Mouse (Mus musculus) megakaryocyte-erythroid progenitor cell, adult 5-6 weeks (primary cell): ENCODE results near the gene Ube2z. TPM values are rescaled to one million over a fixed set of nuclear protein-coding genes. Genes with fewer than 3 reads are reported as not detected.
A peak's percentile ranks its signal among the peaks of the same experiment; 100 is the strongest.

Experiments
- ATAC-seq: replicated peaks from 2 replicates; pipeline ENCODE4 v1.8.0; 2016; ENCODE audit warnings: mild to moderate bottlenecking, inconsistent platforms; ENCODE audit not compliant: severe bottlenecking, poor library complexity, low FRiP score, low TSS enrichment
- total RNA-seq, 2 experiments: library from RNA; stranded (forward) in 1 of 2; stranded (reverse) in 1 of 2; fragments of 200-1000, 215-1000 nt in 1 of 2; fragments of >200 nt in 1 of 2; fragmentation: Nextera tagmentation in 1 of 2; gene quantifications; 2 replicates each; pipeline ENCODE4 v1.2.3; 2014 to 2017

Gene Ube2z
- total RNA-seq, 2 experiments from 2014 or later: 19.4 to 27.5 TPM

DNA sequence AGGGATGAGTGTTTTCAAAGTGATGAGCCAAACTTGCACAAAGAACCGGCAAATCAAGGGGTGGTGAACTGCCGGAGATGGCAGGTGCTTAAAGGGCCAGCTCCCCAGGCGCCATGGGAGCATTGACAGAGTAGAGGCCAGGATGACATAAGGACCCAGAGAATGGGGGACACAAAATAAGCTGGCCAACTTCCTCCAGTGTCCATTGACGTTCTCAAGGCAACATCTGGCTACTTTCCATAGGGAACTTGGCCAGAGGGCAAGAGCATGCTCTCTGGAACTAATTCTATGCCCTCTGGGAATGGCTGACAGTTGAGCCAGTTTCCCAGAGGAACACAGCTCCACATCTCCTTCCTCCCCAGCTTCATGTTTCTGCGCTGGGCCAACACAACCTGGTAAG is 3.0 kb upstream of the Ube2z start:
- ATAC-seq: no peak

DNA sequence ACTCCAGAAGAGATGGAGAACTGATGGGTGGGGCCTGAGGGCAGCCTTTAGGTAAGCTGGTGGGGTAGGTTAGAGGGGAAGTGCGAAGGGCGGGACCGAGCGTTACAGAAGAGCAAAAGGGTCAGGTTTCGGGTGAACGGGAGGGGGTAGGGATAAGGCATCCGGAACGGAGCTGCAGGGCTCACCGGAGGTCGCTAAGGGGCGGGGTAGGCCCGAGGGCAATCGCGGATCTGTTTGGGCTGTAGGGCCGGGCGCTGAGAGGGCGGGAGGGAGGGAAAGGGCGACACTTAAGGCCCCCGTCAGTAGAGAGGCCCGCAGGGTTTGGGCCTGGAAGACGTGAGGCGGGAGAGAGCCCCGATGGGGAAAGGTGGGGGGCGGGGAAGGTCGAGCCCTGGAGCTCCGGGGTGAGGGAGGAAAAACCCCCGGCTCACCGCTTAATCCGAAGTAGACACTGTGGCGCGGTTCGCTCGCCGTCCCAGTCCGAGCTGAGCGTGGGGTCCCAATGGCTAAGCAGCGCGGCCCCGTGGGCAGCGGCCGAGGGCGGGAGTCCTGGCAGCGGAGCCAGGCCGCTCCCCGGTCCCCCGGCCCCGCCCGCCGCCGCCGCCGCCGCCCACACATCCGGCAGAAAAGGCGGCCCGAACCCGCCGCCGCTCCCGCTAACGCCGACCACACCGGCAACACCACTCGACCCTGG is 520 bp downstream of the Ube2z start:
- peak; percentile 54 for ATAC-seq

DNA sequence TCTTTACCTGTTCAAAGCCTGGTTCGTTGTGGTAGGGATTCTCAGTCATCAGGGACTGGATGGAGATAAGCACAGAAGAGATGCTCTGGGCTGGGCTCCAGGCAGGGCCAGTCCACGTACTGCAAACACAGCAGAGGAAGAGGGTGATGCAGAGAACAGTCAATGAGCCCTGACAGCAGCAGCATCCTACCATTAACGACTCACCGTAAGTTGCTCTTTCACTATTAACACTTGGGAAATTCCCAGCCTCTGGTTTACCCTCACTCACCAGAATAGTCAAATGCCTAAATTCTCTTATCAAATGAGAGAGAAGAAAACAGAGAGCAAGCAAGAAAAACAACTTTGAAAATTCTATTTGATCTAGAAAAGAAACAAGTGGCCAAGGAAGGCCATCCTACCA is 6.9 kb downstream of the Ube2z start:
- no peak for ATAC-seq

DNA sequence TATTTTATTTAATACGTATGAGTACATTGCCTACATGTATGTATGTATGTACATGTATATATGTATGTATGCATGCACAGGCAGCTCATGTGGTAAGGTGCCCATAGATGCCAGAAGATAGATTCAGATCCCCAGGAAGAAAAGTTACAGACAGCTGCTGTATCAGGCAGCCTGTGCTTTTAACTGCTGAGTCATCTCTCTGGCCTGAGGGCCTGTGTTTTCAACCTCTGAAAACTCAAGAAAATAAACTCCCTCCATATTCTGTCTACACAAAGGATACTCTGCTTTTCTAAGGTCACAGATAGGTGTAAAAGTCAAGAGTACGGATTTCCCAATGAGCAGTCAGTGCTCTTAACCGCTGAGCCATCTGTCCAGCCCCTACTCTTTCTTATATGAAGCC is 14.3 kb downstream of the Ube2z start:
- no peak for ATAC-seq

DNA sequence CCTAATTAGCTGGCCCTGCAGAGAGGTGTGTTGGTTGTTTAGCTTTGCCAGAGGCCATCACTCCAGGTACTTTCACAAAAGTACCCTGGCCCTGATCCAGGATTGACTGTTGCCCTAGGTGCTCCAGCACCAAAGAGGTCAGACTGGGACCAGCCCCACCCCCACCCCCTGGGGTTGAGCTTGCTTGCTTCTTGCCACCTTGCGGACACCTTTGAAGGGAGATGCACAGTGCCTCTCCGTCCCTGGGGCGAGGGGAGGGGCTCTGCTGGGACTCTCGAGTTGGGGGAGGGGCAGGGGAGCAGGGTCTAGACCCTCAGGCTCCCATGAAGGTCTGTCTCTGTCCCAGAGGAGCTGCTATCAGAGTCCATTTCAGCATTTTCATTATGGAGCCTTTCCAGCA is 15.2 kb downstream of the Ube2z start:
- ATAC-seq: no peak

DNA sequence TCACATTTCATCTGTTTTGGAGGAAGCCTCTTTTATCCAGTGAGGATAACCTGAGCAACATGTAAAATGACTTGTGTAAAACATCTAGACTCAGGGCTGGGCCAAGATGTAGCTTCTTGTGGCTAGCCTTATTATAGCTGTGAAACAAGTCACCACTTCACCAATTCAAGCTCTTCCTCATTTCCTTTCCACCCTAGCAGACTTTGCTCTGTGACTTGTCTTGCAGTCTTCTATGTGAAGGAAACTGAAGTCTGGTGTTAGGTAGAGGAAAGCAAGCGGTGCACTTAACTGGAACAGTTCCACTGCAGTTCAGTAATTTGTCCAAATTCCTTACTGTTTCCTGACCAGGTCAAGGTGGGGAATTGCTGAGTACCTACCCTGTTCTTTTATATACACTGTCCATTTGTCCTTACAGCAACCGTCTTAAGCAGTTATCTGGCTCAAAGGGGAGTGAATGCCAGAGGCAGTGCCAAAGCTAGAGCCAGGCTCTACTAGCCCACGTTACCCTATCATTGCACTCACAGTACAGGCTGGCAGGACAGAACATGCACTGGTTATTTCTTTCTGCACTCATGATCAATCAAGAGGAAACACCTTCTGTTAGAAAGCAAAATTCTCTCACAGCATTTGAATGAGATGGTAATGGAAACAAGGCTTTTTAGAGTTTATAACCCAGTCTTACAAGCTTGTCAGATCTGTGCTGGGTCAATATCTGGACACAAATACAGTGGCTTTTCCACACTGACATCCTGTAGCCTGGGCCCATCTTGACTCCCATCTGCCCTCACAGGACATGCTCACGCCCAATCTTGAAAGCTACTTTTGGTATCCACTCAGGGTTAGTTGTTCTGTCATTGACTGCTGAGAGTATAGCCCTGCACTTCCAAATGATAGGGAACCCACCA is 17.5 kb downstream of the Ube2z start:
- no peak for ATAC-seq

DNA sequence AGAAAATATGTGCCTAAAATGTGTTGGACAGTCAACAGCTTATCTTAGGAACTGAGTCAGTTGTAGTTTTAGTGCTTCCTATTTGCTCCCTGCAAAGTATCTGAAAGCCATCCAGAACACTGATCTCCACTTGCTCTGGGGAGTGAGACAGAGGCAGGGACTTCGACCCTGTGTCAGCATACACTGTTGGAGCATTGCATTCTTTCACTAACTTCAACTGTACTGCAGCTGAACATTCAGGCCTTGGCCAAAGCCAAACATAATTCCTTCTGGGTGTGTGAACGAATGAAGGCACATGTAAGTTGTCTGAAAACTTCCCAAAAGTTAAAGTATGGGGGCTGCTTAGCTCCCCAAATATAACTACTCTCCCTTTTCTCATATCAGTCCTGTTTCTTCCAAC is 18.4 kb downstream of the Ube2z start:
- ATAC-seq: no peak

DNA sequence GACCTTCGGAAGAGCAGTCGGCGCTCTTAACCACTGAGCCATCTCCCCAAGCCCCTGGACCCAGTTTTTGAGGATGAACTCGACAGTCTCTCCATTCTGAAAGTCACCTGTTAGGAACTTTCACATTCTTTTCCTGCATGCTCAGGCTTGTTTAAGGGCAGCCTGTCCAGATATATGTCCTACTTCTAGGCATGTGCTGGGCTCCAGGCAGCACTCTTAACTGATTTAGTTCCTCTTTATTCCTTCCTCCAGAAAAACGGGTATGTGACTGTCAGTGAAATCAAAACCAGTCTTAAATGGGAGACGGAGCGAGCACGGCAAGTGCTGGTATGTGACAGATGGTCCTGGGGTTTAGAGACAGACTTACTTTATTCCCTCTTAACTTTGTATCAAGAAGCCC is 19.2 kb downstream of the Ube2z start:
- ATAC-seq: no peak

DNA sequence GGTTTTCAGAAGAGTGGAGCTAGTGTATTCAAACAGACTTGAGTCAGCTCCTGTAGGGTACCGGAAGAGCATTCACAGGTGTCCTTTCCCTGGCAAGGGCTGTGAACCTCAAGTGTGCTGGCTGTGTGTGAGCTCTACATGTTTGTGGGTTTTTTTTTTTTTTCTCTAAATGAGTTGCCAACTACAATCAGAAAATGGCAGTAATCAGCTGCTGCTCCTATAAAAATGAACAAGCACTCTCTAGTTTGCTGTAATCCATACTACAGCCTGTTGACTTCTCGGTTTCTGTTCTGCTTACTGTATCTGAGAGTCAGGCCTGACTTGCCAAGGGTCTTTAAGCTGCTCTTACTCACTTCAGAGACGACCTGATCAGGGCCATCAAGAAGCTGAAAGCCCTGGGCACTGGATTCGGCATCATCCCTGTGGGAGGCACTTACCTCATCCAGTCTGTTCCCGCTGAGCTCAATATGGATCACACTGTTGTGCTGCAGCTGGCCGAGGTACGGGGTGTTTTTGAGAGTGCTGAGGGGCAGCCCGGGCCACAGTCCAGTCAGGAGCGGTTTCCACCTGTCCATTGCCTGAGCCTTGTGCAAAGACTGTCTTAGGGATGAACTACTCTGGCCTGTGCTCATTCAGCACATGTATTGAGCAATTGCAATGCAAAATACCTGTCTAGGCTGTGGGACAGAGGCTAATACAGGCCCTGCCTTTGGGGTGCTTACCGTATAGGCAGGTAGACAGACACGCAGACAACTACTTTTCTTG is 20.2 kb downstream of the Ube2z start:
- ATAC-seq: no peak

DNA sequence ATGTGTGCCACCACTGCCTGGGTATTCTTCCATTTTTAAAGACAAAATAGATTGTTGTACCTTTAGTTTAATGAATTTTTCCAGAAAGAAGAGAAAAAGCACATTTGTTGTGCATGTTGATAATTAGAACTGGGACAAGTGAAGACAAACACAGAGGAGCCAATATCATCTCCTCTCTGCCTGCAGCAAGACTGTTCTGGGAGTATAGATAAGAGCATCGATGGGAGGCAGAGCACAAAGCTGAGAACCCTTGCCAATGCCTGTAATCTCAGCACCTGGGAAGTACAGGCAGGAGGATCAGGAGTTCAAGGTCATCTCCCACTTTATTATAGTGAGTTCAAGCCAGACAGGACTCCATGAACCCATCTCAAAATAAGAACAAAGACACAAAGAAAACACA is 26.6 kb downstream of the Ube2z start:
- peak; percentile 68 for ATAC-seq

DNA sequence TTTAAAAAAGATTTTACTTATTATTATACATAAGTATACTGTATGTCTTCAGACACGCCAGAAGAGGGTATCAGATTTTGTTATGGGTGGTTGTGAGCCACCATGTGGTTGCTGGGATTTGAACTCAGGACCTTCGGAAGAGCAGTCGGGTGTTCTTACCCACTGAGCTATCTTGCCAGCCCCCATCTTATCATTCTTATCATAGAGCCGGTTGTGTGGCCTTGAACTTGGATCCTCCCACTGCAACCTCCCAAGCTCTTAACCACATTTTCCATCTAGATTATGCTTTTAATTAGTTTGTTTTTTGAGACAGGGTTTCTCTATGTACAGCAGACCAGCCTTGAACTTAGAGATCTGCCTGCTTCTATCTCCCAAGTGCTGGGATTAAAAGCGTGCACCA is 27.7 kb downstream of the Ube2z start:
- ATAC-seq: no peak

DNA sequence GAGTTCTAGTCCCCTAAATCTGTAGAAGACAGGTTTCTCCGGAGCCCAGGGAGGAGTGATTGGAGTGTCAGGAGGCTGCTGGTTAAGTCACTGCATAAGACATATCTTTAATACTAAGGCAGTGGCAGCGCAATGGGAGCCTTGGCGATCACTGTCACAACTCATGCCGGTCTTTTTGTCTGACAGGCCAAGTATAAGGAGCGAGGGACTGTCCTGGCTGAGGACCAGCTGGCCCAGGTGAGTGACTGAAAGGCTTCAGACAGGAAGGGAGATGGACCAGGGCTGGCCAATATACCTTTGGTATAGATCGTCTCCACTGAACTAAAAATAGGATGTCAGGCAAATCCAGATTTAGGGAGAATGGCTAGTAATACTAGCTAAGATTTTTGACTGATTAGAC is 30.1 kb downstream of the Ube2z start:
- ATAC-seq: no peak

DNA sequence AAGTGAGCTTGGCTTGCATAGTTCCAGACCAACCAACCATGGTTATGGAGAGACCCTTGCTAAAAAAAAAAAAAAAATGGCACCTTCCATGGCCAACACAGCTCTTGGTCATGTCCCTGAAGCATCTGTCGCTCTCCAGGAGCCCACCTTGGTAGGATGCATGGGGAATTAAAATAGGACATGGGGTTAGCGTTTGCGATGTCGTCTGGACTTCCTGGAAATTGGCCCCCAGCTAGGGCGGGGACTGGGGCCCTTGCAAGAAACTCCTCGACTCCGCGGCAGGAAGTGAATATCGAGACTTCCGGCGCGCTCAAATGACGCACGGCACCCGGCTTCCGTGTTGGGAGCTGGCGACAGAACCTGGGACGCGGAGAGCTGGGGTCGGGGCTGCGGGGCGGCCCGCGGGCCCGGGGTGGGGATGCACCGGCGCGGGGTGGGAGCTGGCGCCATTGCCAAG is 30.6 kb downstream of the Ube2z start, which contains the start of gene Snf8:
TSS of gene Snf8 (plus strand) at position 290 of the 457 bp plus-strand sequence.
- peak; percentile 83 for ATAC-seq

DNA sequence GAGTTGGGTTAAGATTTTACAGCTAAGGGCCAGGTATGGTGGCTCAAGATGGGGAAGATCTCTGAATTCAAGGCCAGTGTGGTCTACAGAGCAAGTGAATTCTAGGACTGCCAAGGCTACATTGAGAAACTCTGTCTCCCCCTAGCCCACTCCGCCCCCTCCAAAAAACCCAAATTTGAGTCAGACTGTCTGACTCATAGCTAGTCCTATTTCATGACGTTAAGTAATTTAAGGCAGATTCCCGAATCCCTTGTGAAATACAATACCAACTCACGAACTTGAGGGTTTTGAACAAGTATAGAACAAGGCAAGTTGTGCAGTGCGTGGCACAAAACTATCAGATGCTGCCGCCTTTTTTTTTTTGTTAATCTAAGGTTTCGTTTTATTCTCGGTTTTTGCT is 31.1 kb downstream of the Ube2z start:
- ATAC-seq: no peak

DNA sequence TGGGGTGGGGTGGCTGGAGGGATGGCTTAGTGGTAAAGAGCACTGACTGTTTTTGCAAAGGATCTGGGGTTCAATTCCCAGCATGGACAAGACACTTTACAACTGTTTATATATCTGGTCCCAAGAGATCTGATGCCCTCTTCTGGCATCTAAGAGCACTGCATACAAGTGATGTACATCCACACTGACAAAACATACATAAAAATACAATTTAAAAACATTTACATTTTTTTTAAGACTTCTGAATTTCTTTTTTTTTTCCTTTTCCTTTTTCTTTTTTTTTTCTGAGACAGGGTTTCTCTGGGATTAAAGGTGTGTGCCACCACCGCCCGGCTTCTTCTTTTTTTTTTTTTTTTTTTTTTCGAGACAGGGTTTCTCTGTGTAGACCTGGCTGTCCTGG is 31.9 kb downstream of the Ube2z start:
- no peak for ATAC-seq

DNA sequence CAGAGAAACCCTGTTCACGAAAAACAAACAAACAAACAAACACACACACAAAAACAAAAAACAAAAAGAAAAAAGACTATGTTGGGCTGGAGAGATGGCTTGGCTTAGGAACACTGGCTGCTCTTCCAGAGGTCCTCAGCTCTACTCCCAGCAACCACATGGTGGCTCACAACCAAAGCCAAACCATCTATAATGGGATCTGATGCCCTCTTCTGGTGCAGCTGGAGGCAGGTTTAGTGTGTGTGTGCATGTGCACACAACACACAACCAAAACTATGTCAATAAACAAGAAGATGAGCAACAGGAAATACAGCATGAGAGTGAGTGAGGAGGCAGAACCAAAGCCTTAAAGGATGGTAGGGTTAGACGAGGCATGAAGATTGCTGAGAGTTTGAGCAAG is 33.5 kb downstream of the Ube2z start:
- ATAC-seq: no peak

DNA sequence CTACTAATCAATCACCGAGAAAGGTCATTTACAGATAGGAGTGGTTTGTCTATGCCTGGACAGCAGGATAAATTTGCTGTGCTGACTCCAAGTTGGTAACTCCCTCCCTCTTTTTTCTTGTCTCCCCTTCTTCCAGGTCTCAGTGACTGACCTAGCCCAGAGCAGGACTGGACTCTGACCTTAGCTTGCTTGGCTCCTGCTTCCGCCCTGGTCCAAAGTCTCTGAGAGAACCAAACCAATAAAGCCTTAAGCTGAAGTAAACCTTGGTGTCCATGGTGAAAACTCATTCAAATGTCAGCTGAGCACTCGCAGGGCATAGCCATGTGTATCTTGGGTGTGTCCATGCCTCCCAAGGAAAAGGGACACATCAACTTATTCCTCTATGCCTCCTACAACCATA is 34.6 kb downstream of the Ube2z start:
- ATAC-seq: no peak

DNA sequence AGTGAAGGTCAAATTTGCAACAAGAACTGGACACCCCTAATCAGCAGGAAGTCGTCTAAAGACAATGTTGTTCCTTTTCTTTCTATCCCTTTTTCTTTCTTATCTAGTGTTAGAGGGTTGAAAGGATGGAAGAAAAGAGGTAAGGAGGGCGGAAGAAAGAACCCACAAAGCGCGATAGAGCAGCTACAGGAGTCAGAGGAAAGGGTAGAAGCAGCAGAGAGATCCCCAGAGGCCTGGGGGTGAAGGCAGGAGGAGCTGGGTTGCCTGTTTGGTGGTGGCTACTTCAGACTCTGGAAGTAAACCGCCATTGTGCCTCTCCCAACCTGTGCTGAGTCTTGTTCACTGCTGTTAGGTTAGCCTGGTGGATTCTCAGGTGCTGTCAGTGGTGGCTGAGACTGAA is 37.1 kb downstream of the Ube2z start:
- ATAC-seq: no peak

DNA sequence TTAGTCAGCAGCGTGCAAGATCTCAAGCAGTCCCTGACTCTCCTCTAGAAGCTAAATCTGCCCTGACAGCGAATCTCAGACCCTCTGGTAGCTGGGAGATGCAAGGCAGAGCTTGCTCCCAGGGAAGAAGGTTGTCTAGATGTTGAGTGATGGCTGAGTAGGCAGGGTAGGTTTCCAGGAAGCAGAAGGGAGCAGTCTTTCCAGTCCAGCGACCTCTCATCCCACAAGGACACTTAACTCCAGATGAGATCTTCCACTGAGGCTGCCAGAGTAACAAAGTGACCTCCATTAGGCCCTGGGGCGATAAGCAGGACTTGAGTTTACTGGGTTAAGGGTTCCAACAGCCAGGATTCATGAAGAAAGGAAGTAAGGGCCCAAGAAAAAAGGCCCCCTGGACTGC is 44.6 kb downstream of the Ube2z start:
- no peak for ATAC-seq

DNA sequence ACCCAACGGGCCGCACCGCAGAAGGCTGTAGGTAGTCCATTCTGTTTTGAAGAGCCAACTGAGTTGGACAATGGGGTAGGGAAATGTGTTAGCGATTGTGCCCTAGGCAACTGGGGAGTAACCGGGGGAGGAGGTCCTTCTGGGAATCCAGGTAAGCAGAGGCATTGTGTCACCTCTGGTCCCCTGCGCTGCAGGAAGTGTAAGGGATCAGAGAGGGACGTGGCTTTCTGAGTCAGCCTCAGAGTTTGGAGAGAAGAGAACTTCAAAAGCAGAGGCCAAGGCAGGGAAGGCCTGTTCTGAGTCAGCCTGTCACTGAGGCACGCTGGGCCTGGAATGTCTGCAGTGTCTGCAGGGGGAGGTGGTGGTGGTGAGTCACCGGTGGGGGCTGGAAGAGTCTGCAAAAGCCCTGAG is 47.2 kb downstream of the Ube2z start:
- no peak for ATAC-seq
